Mouse (Mus musculus): Measurements from ENCODE around the gene Gm3854.

Gm3854 gene

DNA sequence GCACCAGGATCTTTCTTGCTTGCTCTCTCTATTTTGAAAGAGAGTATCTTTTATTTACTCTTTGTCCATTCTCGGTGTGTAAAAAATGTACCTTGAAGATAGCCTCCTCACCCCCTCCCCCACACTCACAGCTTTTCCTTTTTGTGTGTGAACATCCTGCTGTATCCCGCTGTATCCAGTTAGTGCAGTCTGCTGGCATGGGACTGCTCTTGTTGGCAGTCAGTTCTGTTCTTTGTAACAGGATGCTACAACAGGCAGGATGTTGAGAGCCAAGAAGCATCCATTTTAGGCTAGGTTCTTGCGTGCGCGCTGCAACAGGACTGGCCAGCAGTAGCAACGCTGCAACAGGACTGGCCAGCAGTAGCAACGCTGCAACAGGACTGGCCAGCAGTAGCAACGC is 43.4 kb downstream of the Gm3854 start:
- DNase-seq (ENCODE audit: low read depth, low spot score) = no peak

GRCm38 (mm10) chr7:6388971-6389370 is 45.4 kb downstream of the Gm3854 start:
- no peak for DNase-seq (ENCODE audit: low read depth, low spot score)

DNA sequence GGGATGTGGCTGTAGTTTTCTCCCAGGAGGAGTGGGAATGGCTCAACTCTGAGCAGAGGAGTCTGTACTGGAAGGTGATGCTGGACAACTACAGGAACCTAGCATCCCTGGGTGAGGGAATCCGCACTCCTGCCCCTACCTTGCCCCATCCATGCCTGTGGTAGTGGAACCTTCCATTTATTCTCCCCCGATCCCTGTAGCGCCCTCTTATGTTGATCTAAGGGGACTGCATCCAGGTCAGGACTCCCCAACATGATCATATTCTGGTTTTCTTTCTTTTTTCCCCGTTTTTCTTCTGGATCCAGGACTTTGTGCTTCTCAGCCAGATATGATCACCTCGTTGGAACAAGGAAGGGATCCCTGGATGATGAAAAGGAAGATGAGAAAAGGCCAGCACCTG is 45.9 kb downstream of the Gm3854 start:
- no peak for DNase-seq (ENCODE audit: low read depth, low spot score)

GRCm38 (mm10) chr7:6397996-6398975 is 54.7 kb downstream of the Gm3854 start, which contains the start of gene Smim17:
Gene Smim17 (plus strand): TSS chr7:6398715.
- peak; percentile 20 for DNase-seq (ENCODE audit: low read depth, low spot score)
